Mouse (Mus musculus) retina, postnatal 7 days (tissue): ENCODE data around the gene Gm597.

Experiments used
- DNase-seq: peaks from one replicate; pipeline ENCODE4 v3.0.0-alpha.2; 2012; ENCODE audit warnings: low read depth, low spot score

Gene Gm597

DNA sequence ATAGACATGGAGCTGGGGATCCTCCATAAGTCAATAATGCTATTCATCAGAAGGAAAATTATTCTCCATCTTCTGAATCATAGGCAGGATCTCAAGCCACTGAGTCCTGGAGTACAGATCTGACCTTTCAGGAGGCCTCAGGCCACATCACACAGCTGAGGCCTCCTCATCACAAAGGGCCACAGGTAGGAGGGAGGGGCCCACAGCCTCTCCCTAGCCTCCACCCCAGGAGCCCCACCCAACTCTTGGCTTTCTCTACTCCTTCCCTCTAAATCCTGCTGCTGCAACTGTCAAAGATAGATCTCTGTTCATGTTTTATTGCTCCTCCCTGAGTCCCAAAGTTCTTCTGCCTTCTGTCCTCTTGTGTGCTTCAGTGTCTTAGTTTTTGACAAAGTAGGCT, at the start of gene Gm597:
Gene Gm597 (minus strand): TSS at position 101 of the 400 bp plus-strand sequence.
- no peak for DNase-seq

- DNase-seq, result no peak
Measured at GRCm38 (mm10) chr1:28807689-28808088, 27.6 kb upstream of the Gm597 start.

- no peak for DNase-seq
Measured at GRCm38 (mm10) chr1:28806618-28807017, 26.6 kb upstream of the Gm597 start.

DNA sequence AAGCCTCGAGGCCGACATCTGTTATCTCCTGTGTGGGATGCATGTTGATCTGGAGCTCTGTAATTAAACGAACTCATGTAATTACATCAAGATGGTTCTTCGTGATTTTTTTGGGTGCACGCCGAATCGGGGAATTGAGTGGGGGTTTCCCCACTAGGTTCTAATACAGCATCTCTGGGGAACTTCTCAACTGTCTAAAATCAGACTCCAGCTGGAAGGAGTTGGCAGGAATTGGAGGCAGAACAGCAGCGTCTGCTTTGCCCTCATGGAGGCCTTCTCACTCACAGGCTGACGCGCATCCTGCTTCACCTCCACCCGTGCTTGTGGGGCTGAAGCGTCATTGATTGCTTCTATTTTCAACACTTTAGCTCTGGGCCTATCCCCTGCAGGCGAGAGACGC, 20.8 kb upstream of the Gm597 start:
- no peak for DNase-seq
